Mouse (Mus musculus) midbrain, postnatal 0 days (tissue): ENCODE results near the gene Ugt1a6a. TPM values are rescaled to one million over a fixed set of nuclear protein-coding genes. Genes with fewer than 3 reads are reported as not detected.
"Not testable (repeated sequence)": the region's sequence is repeated elsewhere in the genome, so short reads cannot be mapped to it uniquely, and the experiment has no call there.

ENCODE experiments used
- ATAC-seq: fragments of 200-750 bp; cut with Nextera tagmentation; 2 replicates; pipeline ENCODE4 v1.8.0; 2017; ENCODE audit warnings: moderate number of reproducible peaks, mild to moderate bottlenecking, moderate TSS enrichment, moderate library complexity; ENCODE audit not compliant: low FRiP score
- DNase-seq: peaks from one replicate; pipeline ENCODE4 v3.0.0-alpha.2; 2015; ENCODE audit warnings: low spot score
- H3K27ac ChIP-seq: fragments of 300-500 bp; sonication (generic); 2 replicates; pipeline ENCODE4 v1.5.1; 2014; ENCODE audit warnings: low read depth, mild to moderate bottlenecking, low read length, mixed read lengths
- H3K27me3 ChIP-seq: fragments of 300-500 bp; sonication (generic); 2 replicates; pipeline ENCODE4 v1.6.1; 2014; ENCODE audit warnings: low read length, control low read depth, mixed read lengths; ENCODE audit not compliant: insufficient read depth
- H3K36me3 ChIP-seq: fragments of 300-500 bp; sonication (generic); 2 replicates; pipeline ENCODE4 v1.6.1; 2014; ENCODE audit warnings: low read length, control low read depth, mixed read lengths; ENCODE audit not compliant: insufficient read depth
- H3K4me1 ChIP-seq: fragments of 300-500 bp; sonication (generic); 2 replicates; pipeline ENCODE4 v1.6.1; 2014; ENCODE audit warnings: mild to moderate bottlenecking, control low read depth, antibody characterized with exemption, low read length, mixed read lengths; ENCODE audit not compliant: insufficient read depth
- H3K4me2 ChIP-seq: fragments of 300-500 bp; sonication (generic); 2 replicates; pipeline ENCODE4 v1.6.1; 2014; ENCODE audit warnings: low read depth, mild to moderate bottlenecking, low read length, mixed read lengths; ENCODE audit not compliant: poor library complexity, severe bottlenecking
- H3K4me3 ChIP-seq: fragments of 300-500 bp; sonication (generic); 2 replicates; pipeline ENCODE4 v1.5.1; 2014; ENCODE audit warnings: low read depth, mild to moderate bottlenecking, low read length, moderate library complexity
- H3K9ac ChIP-seq: fragments of 300-500 bp; sonication (generic); replicated peaks from 2 replicates; pipeline ENCODE4 v1.6.1; 2014; ENCODE audit warnings: mild to moderate bottlenecking, low read length, moderate library complexity, mixed read lengths; ENCODE audit not compliant: poor library complexity, severe bottlenecking
- H3K9me3 ChIP-seq: fragments of 300-500 bp; sonication (generic); 2 replicates; pipeline ENCODE4 v1.6.1; 2016; ENCODE audit warnings: low read length, control low read depth
- CTCF ChIP-seq: IDR thresholded peaks from 2 replicates; pipeline ENCODE4 v1.5.1; 2016; ENCODE audit warnings: antibody characterized with exemption, mild to moderate bottlenecking
- WGBS: fragments of 180-500 bp; shearing (Covaris S2); extraction: QIAGEN DNeasy Blood & Tissue Kit; methylation state at CpG from one replicate; pipeline ENCODE4 v1.1.7; 2014; 5-methylcytosine and 5-hydroxymethylcytosine counted together
- polyA plus RNA-seq: library from polyadenylated mRNA; unstranded; fragments of >200 nt; fragmentation: Nextera tagmentation; extraction: Ambion mirVana; gene quantifications from 2 replicates; pipeline ENCODE4 v1.2.1, GENCODE M21; 2015
- total RNA-seq: library from RNA; depleted of rRNA; stranded (reverse); fragments of >200 nt; gene quantifications from 2 replicates; pipeline ENCODE4 v1.2.3, GENCODE M21; 2014

The Ugt1a6a gene
- total and polyA plus RNA-seq, 2 experiments from 2014 or later = 2.3 to 3.8 TPM

DNA sequence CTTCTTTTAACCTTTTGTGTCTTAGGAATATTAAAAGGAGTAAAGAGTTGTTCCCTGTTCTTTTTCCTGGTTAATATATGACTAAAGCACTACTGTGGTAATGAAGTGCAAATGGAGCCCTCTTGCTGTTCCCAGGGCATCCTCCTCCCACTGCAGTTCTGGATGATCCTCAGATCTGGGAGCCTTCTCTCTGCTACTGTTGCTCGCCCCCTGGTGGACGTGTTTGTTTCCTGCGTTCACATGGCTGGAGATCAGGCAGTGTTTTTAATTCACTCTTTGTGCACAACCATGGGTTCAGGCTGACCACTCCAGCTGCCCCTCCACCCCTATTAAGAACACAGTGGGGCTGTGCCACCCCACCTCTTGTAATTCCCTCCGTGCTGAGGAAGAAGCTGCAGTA lies 14.1 kb upstream of the Ugt1a6a start:
- H3K9me3 ChIP-seq, H3K9ac ChIP-seq, H3K36me3 ChIP-seq, DNase-seq, H3K4me2 ChIP-seq, H3K27me3 ChIP-seq, H3K4me3 ChIP-seq, H3K27ac ChIP-seq, H3K4me1 ChIP-seq: not testable (repeated sequence)
- 8% methylated on average over 4 of the region's 4 CpGs for WGBS
- peak; percentile 31; the same call in 1 of the 2 replicates for TF ChIP-seq CTCF
- peak; percentile 47; the same call in 1 of the 2 replicates for ATAC-seq

DNA sequence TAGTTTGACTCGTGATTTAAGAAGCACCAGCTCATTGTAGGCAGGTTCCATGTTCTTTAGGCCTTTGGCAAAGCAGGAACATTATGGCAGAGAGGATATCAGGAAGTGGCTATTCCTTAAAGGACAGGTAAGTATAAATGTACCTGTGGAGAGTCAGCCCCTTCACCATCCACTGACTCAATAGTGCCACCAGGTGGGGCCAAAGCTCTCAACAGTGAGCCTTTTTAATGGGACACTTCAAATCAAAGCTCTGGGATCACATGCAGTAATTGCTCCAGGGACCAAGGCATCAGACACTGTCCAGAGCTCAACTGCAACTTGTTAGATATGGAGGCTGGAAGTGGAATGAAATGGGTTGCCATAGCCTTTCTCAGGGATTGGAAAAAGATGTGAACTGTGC lies 13.1 kb upstream of the Ugt1a6a start:
- DNase-seq, H3K27me3 ChIP-seq, H3K27ac ChIP-seq, H3K9me3 ChIP-seq, H3K9ac ChIP-seq, H3K4me3 ChIP-seq, H3K4me1 ChIP-seq, H3K4me2 ChIP-seq, H3K36me3 ChIP-seq, ATAC-seq: not testable (repeated sequence)
- peak; percentile 38 for TF ChIP-seq CTCF
- WGBS = no CpG with 5 or more reads among the region's 1 CpGs

DNA sequence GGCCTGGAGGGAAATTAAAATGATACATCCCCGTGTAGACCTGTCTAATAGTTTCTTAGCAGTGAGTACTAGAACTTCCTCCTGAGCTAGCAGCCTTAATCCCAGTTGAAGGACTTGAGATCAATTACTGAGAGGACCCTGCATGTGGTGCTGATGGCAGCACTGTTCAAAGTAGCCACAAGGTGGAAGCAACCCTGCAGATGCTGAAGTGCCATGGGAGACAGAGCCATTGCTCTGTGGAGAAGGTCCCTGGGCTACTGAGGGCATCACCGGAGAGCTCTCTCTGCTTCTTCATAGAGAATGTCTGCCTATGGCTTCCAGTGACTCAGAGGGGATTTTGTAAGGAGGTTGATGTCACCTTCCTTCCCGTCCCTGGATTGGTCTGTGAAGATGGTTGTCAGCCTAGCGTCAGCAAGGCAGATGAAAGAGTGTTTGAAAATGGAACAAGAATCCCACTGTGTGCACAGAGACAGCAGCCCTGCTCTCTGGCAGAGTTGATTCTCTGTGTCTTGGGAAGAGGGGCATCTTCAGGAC lies 8.7 kb upstream of the Ugt1a6a start:
- H3K9ac ChIP-seq, DNase-seq, H3K27ac ChIP-seq, H3K4me2 ChIP-seq, H3K36me3 ChIP-seq, H3K4me3 ChIP-seq, H3K4me1 ChIP-seq, H3K9me3 ChIP-seq, ATAC-seq, H3K27me3 ChIP-seq: not testable (repeated sequence)
- TF ChIP-seq CTCF = peak; percentile 50
- 71% methylated on average over 4 of the region's 4 CpGs for WGBS

DNA sequence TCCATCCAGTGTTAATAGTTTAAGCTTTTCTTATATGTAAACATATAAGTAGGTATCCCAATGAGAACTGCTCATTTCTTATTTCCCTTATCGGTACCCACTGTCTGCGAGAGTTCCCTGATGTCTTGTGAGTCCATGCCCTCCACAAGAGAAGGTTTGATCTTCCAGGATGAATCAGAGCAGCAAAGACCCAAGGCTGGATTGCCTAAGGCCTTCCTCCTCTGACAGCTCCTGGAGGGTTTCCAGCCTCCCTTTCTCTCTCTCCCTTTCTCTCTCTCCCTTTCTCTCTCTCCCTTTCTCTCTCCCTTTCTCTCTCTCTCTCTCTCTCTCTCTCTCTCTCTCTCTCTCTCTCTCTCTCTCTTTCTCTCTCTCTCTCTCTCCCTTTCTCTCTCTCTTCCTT lies 5.5 kb upstream of the Ugt1a6a start:
- H3K9ac ChIP-seq, H3K4me1 ChIP-seq, H3K36me3 ChIP-seq, H3K4me2 ChIP-seq, H3K27me3 ChIP-seq, DNase-seq, H3K9me3 ChIP-seq, H3K27ac ChIP-seq, ATAC-seq, H3K4me3 ChIP-seq: not testable (repeated sequence)
- 91% methylated on average over 2 of the region's 2 CpGs for WGBS

DNA sequence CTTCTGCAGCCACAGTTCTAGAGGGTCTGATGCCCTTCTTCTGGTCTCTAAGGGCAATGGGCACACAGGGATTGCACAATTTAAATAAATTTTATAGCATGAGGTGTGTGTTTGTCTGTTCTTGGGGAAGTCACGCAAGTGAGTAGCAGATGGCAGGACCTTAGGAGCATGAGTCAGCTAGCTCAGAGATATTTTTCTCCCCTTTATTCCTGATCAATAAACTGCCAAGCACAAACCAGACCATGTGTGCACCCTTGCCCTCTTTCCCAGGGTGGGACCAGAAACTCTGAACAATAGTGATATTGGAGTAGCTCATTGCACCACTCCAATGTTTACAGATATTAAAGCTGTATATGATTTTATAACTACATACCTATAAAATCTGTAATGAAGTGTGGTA lies 4.4 kb upstream of the Ugt1a6a start:
- H3K27ac ChIP-seq, H3K4me2 ChIP-seq, H3K9me3 ChIP-seq, ATAC-seq, H3K4me1 ChIP-seq, H3K9ac ChIP-seq, DNase-seq, H3K27me3 ChIP-seq, H3K4me3 ChIP-seq, H3K36me3 ChIP-seq: not testable (repeated sequence)
- 94% methylated on average over 1 of the region's 1 CpGs for WGBS

DNA sequence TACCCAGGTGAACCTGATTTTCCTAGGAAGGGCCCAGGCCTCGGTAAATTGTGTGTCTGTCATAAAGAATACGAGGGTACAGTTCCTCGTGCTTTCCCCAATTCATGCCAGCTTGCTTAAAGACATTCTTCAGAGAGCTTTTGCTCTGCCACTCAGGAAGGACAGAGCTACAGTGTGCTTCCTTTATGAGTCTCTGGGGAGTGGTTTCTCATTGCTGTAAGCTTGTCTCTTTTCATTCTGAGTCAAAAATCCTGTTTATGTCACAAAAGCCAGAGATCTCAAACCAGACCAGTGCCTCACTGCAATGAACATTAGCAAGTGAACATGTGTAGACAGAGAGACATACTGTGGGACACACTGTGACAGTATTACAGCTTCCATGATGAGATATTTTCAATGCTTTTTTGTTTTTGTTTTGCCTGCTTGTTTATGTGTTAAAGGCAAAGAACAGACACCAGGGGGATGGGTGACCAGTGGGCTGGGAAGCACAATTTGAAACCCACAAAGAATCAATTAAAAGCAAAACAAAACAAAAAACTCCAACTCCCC lies 627 bp upstream of the Ugt1a6a start:
- Histone ChIP-seq H3K27ac (peak overlapping the region; percentile 51; the same call in 1 of the 2 replicates), H3K9ac (no peak overlapping the region), H3K4me2 (no peak overlapping the region), H3K4me3 (no peak overlapping the region), H3K9me3 (no peaks in the 10 kb centered on the region), H3K27me3 (no peaks in the 10 kb centered on the region), H3K4me1 (no peaks in the 10 kb centered on the region), H3K36me3 (no peaks in the 10 kb centered on the region)
- ATAC-seq (peak; percentile 20; the same call in 1 of the 2 replicates), DNase-seq (peak; percentile 47)
- TF ChIP-seq CTCF = no peak
- WGBS = 50% methylated on average over 3 of the region's 3 CpGs

DNA sequence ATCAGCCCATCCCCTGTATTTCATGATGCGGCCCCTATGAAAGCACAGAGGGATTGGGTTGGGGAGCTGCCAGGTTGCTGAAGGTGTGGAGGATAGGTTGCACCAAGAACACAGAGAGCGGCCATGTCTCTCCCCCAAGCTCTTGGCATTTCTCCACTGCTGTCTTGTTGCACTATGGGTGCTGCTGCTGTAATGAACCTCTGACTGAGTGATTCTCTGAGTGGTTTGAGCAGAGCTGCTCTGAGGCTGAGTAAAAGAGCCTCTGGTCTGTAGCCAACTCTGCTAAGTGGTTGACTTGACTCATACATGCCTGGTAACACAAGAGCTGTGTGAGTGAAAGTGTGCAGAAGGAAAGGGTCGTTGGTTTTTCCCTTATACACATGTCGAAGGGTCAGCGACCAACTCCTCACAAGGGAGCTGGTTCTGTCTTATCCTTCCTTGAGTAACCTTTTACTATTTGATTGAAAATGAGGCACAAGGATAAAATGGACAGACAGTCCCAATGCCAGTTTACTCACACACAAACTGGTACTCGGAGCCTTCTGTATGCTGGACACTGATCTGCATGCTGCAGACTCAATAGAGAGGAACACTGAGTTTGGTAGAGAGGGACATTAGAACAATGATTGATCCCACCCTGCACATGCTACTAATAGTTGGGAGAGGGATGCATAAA lies 758 bp downstream of the Ugt1a6a start:
- H3K4me3 ChIP-seq, H3K27ac ChIP-seq, H3K36me3 ChIP-seq, H3K4me1 ChIP-seq, H3K27me3 ChIP-seq, ATAC-seq, DNase-seq, H3K9me3 ChIP-seq, H3K4me2 ChIP-seq, H3K9ac ChIP-seq: not testable (repeated sequence)
- 91% methylated on average over 5 of the region's 6 CpGs for whole genome bisulfite sequencing
